Mouse (Mus musculus) megakaryocyte progenitor cell, adult 5-6 weeks (primary cell): ENCODE results near the gene Rpl3. TPM values are rescaled to one million over a fixed set of nuclear protein-coding genes. Genes with fewer than 3 reads are reported as not detected.

Experiments used
- ATAC-seq: replicated peaks from 2 replicates; pipeline ENCODE4 v1.8.0; 2016; ENCODE audit warnings: mild to moderate bottlenecking, moderate TSS enrichment, inconsistent platforms; ENCODE audit not compliant: poor library complexity
- total RNA-seq, 2 experiments: library from RNA; stranded (forward) in 1 of 2; stranded (reverse) in 1 of 2; fragments of 157-497, 149-512 nt in 1 of 2; fragments of 200-1000 nt in 1 of 2; gene quantifications; 2 replicates each; pipeline versions ENCODE4 v1.2.3 to v1.2.4; 2015 to 2017

Rpl3 gene
- total RNA-seq, 2 experiments from 2014 or later = 2,179 to 3,138 TPM

- no peak for ATAC-seq
Observed at GRCm38 (mm10) chr15:80092041-80092441, 373 bp upstream of the Rpl3 start.

- ATAC-seq = peak; percentile 45
Observed at GRCm38 (mm10) chr15:80090741-80091120, 937 bp downstream of the Rpl3 start.

GRCm38 (mm10) chr15:80090155-80090554 is 1.5 kb downstream of the Rpl3 start:
- ATAC-seq = no peak

- peak; percentile 82 for ATAC-seq
Observed at GRCm38 (mm10) chr15:80088637-80089036, 3.0 kb downstream of the Rpl3 start.

GRCm38 (mm10) chr15:80087406-80088012 is 4.2 kb downstream of the Rpl3 start:
- peak; percentile 49 for ATAC-seq

- peak; percentile 2; the same call in 1 of the 2 replicates for ATAC-seq
Observed at GRCm38 (mm10) chr15:80083740-80084139, 7.9 kb downstream of the Rpl3 start.

GRCm38 (mm10) chr15:80083276-80083731 is 8.4 kb downstream of the Rpl3 start:
- peak; percentile 78 for ATAC-seq

- no peak for ATAC-seq
Observed at GRCm38 (mm10) chr15:80082661-80083275, 8.9 kb downstream of the Rpl3 start.

- ATAC-seq = no peak
Observed at GRCm38 (mm10) chr15:80081801-80082546, 9.7 kb downstream of the Rpl3 start.

GRCm38 (mm10) chr15:80080711-80081615 is 10.7 kb downstream of the Rpl3 start:
- ATAC-seq = no peak

GRCm38 (mm10) chr15:80079954-80080353 is 11.7 kb downstream of the Rpl3 start:
- no peak for ATAC-seq

- no peak for ATAC-seq
Observed at GRCm38 (mm10) chr15:80079129-80079668, 12.5 kb downstream of the Rpl3 start.

GRCm38 (mm10) chr15:80078058-80078814 is 13.4 kb downstream of the Rpl3 start:
- ATAC-seq = no peak

- peak; percentile 59 for ATAC-seq
Observed at GRCm38 (mm10) chr15:80076338-80077136, 15.1 kb downstream of the Rpl3 start.

GRCm38 (mm10) chr15:80075733-80076337 is 15.8 kb downstream of the Rpl3 start:
- peak; percentile 6 for ATAC-seq

- ATAC-seq = no peak
Observed at GRCm38 (mm10) chr15:80075374-80075694, 16.3 kb downstream of the Rpl3 start.

- 0 out of 2 replicates have a peak, but pooled peaks have one; percentile 4 for ATAC-seq
Observed at GRCm38 (mm10) chr15:80074663-80075373, 16.9 kb downstream of the Rpl3 start.

- ATAC-seq = no peak
Observed at GRCm38 (mm10) chr15:80073256-80073621, 18.4 kb downstream of the Rpl3 start.
